Mouse (Mus musculus) forebrain, embryonic 13.5 days (tissue): ENCODE measurements around the gene Cnih2. TPM values are rescaled to one million over a fixed set of nuclear protein-coding genes. Genes with fewer than 3 reads are reported as not detected.
"Not testable (repeated sequence)": the region's sequence is repeated elsewhere in the genome, so short reads cannot be mapped to it uniquely, and the experiment has no call there.

Experiments
- ATAC-seq: fragments of 200-750 bp; cut with Nextera tagmentation; 2 replicates; pipeline ENCODE4 v1.8.0; 2017
- H3K27ac ChIP-seq: fragments of 300-500 bp; sonication (generic); 2 replicates; pipeline ENCODE4 v1.5.1; 2015; ENCODE audit warnings: inconsistent platforms, mild to moderate bottlenecking, moderate library complexity
- H3K27me3 ChIP-seq: fragments of 300-500 bp; sonication (generic); 2 replicates; pipeline ENCODE4 v1.6.1; 2015; ENCODE audit warnings: mild to moderate bottlenecking, inconsistent platforms
- H3K36me3 ChIP-seq: fragments of 300-500 bp; sonication (generic); 2 replicates; pipeline ENCODE4 v1.6.1; 2015; ENCODE audit warnings: mild to moderate bottlenecking, inconsistent platforms; ENCODE audit not compliant: poor library complexity, severe bottlenecking
- H3K4me1 ChIP-seq: fragments of 300-500 bp; sonication (generic); 2 replicates; pipeline ENCODE4 v1.6.1; 2015; ENCODE audit warnings: inconsistent platforms
- H3K4me2 ChIP-seq: fragments of 300-500 bp; sonication (generic); 2 replicates; pipeline ENCODE4 v1.6.1; 2015; ENCODE audit warnings: inconsistent platforms, mild to moderate bottlenecking, moderate library complexity
- H3K4me3 ChIP-seq: fragments of 300-500 bp; sonication (generic); 2 replicates; pipeline ENCODE4 v1.5.1; 2015; ENCODE audit warnings: mild to moderate bottlenecking, inconsistent platforms
- H3K9ac ChIP-seq: fragments of 300-500 bp; sonication (generic); 2 replicates; pipeline ENCODE4 v1.6.1; 2015; ENCODE audit warnings: mild to moderate bottlenecking, inconsistent platforms
- H3K9me3 ChIP-seq: fragments of 300-500 bp; sonication (generic); replicated peaks from 2 replicates; pipeline ENCODE4 v1.6.1; 2016; ENCODE audit warnings: inconsistent platforms
- WGBS: fragments of 180-500 bp; shearing (Covaris S2); methylation state at CpG from one replicate; pipeline ENCODE4 v1.1.7; 2015; 5-methylcytosine and 5-hydroxymethylcytosine counted together
- polyA plus RNA-seq: library from polyadenylated mRNA; unstranded; fragments of >200 nt; fragmentation: Nextera tagmentation; extraction: Ambion mirVana; gene quantifications from 2 replicates; pipeline ENCODE4 v1.2.1, GENCODE M21; 2015

The Cnih2 gene
- polyA plus RNA-seq, 1 experiment from 2014 or later: 208 TPM

DNA sequence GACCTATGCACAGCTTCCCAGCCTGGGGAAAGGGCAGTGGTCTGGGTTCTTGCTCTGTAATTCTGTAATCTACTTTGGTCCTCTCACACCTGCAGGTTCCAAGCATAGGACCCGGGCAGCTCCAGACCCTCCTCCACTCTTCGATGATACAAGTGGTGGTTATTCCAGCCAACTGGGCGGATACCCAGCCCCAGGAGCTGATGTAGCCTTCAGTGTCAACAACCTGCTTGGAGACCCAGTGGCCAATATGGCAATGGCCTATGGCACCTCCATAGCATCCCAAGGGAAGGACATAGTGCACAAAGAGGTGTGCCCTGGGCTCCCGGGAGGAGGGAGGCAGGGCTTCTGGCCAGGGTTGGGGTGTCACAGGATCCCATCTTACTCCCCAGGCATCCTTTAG, 9.0 kb downstream of the Cnih2 start:
- peaks cover 22% of the 10 kb centered on the region for H3K27me3 ChIP-seq
- H3K9ac ChIP-seq: peak overlapping the region; percentile 84; the same call in 1 of the 2 replicates
- peak overlapping the region; percentile 83 for H3K4me3 ChIP-seq
- H3K36me3 ChIP-seq: peaks cover 37% of the 10 kb centered on the region
- peak overlapping the region; percentile 81 for H3K4me2 ChIP-seq
- 90% methylated on average over 4 of the region's 4 CpGs for WGBS
- no peak for ATAC-seq
- no peak overlapping the region for H3K27ac ChIP-seq
- H3K4me1 ChIP-seq: peaks cover 42% of the 10 kb centered on the region
- H3K9me3 ChIP-seq: no peaks in the 10 kb centered on the region

DNA sequence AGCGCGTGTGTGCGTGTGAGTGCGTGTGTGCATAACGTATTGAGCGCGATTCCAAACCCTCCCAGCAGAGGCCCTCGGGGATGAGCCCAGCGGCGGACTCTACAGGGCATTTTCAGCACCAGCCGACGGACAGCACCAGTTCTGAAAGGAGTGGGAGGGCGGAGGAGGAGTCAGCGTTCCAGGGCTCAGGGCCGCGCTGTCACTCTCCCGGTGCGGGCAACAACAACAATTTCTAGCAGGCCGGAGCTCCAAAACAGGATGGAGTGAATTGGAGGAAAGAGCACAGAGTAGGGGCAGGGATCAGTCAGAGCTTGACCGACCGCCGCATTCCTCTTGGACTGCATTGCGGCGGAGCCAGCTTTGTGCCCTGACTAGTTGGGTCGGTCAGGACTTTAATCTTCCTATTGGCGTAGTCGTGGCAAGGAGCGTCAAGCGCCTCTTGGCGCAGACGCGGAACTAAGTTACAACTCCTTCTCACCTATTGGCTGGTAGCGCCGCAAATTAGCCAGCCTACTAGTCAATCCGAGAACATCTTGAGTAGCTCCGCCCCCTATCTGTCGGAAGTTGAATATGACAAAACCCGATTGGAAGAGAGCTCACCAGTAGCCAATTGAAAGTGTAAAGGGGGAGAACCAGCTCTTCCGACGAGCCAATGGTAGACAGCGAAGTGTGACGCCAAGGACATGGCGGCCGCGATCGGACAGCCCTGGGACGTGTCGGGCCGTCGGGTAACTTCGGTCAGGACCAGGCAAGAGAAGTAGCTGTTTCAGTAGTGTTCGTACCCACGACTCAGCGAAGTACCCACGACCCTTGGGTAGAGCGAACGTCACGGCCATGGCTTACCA, 10.2 kb downstream of the Cnih2 start, which contains the start of gene Yif1a:
Gene Yif1a, plus strand, starts transcription at position 655 of the 845 bp plus-strand sequence.
- H3K9me3 ChIP-seq: no peaks in the 10 kb centered on the region
- peak; percentile 96 for ATAC-seq
- H3K36me3 ChIP-seq: peaks cover 29% of the 10 kb centered on the region
- peak within 1 kb of the TSS; percentile 84 for H3K9ac ChIP-seq
- under 1% methylated on average over 58 of the region's 58 CpGs for WGBS
- peak within 1 kb of the TSS; percentile 81 for H3K4me2 ChIP-seq
- H3K4me3 ChIP-seq: peak within 1 kb of the TSS; percentile 83
- peak within 1 kb of the TSS; percentile 76 for H3K27ac ChIP-seq
- H3K27me3 ChIP-seq: peaks cover 34% of the 10 kb centered on the region
- peaks cover 31% of the 10 kb centered on the region for H3K4me1 ChIP-seq

DNA sequence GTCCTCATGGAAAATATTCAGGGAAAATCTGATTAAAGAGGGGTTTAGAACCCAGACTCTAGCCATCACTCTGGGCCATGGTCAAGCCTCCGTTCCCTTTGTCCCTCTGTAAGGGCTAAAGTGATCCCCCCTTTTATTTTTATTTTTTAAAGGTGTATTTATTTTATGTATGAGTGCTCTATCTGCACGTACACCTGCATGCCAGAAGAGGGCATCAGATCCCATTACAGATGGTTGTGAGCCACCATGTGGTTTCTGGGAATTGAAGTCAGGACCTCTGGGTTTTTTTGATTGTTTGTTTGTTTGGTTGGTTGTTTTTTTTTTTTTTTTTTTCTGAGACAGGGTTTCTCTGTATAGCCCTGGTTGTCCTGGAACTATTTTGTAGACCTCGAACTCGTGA, 11.8 kb downstream of the Cnih2 start:
- peaks cover 50% of the 10 kb centered on the region for H3K27me3 ChIP-seq
- not testable (repeated sequence) for H3K27ac ChIP-seq, H3K9ac ChIP-seq, H3K4me3 ChIP-seq, H3K4me2 ChIP-seq, ATAC-seq, H3K9me3 ChIP-seq
- H3K4me1 ChIP-seq: peaks cover 28% of the 10 kb centered on the region
- peaks cover 14% of the 10 kb centered on the region for H3K36me3 ChIP-seq
- 50% methylated on average over 4 of the region's 4 CpGs for WGBS

DNA sequence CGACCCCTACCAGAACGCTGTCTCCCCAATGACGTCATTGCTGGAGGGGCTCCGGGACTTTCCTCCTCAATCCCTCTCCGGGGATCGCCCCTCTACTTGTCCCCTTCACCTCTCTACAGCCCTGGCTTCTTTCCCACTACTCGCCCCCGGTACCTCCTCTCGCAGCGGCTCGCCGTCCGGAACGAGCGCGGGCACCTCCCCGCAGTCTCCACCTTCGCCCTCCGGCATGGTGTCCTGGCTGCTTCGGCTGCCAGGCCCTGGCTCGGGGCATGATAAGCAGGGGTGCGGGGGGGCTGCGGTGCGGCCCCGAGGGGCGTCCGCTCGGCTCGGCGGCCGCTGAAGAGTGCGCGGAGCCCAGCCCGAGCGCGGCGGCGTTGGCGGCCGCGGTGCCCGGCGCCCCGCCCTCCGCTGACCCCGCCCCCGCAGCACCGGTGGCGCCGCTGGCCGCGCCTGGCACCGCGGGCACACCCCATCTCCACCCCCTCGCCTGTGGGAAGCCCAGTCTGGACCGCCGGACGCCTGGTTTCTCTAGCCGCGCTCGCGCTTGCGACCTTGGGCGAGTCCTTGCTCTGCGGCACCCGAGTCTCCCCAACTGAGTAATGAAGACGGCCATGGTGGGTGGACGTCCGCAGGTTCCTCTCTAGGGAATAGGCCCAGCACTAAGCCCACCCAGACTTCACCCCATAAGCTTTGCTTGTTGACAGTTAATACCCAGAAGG, 13.0 kb downstream of the Cnih2 start, which contains the start of gene Tmem151a:
Gene Tmem151a, minus strand, starts transcription at position 387 of the 719 bp plus-strand sequence.
- Histone ChIP-seq H3K27me3 (peaks cover 62% of the 10 kb centered on the region), H3K9ac (peak within 1 kb of the TSS; percentile 73), H3K9me3 (no peaks in the 10 kb centered on the region), H3K4me3 (peak within 1 kb of the TSS; percentile 52), H3K27ac (no peak within 1 kb of the TSS), H3K4me1 (peaks cover 28% of the 10 kb centered on the region), H3K4me2 (peak within 1 kb of the TSS; percentile 85), H3K36me3 (peaks cover 1% of the 10 kb centered on the region; the same call in 1 of the 2 replicates)
- 1% methylated on average over 62 of the region's 69 CpGs for WGBS
- ATAC-seq: no peak

DNA sequence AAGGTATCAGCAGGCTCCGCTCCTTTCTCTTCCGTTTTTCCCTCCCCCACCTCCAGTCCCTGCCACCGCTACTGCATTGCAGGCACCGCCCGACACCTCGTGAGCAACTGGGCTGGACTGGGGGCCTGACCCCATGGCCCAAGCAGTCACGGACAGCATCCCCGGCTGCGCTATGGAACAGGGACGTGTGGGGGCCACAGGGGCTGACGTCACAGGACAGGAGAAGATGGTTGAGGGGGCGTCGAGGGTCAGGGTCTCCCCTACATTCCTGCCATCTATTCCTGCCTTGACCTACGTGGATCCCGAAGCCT, 13.5 kb downstream of the Cnih2 start:
- Histone ChIP-seq H3K9me3 (no peaks in the 10 kb centered on the region), H3K27me3 (peaks cover 68% of the 10 kb centered on the region), H3K36me3 (no peaks in the 10 kb centered on the region), H3K9ac (peak overlapping the region; percentile 73), H3K4me1 (peaks cover 28% of the 10 kb centered on the region), H3K27ac (no peak overlapping the region), H3K4me3 (peak overlapping the region; percentile 52), H3K4me2 (peak overlapping the region; percentile 85)
- no peak for ATAC-seq
- WGBS: 9% methylated on average over 15 of the region's 15 CpGs

DNA sequence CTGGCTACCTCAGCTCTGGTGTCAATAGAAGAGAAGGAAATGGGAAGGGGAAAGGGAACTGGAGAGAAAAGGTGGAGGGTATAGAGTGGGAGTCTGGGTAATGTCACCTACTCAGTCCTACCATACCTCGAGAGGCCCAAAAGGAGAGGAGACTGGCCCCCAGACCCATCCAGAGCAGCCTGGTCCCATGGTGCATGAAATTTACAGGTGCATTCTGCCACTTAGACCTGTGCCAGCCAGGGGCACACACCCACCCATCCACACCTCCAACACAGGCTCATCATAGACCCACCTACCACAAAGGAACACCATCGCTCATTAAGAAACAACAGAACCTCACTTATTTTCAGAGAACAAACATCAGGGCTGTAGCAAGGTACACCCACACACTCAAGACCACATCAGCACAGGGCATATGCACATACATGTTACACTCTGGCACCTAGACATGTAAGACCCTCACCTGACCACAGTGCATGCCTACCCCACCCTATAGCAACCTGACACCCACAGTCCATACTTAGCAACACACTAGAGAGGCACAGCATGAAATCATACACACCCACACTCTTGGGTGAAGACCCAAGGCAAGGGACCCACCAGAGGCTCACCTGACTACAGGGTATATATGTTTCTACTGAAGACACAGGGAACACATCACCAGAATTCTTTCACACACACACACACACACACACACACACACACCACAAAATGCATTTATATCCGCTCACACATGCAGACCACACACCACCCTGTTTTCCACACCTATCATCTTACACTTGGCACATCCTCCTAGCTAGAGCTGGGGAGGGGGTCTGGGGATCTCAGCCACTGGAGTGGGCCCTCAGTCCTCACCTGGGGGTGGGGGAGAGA, 14.1 kb downstream of the Cnih2 start:
- H3K27me3 ChIP-seq: peaks cover 71% of the 10 kb centered on the region
- H3K4me3 ChIP-seq: peak overlapping the region; percentile 52
- ATAC-seq: no peak

DNA sequence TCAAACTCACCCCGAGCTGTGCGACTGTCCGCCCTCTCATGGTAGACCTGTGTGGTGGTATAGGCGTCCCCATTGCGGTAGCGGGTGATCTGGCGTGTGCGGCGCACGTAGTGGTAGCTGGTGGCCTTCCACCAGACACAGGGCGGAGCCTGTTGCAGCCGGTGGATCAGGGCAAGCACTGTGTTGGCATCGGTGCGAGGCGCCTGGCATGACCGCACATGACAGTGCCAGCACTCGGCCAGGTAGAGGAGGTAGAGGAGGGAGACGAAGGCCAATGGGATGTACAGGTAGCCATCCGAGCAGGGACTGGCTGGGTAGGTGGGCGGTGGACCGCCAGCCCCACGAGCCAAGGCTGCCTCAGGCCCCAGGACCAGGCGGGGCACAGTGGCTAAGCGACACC, 15.7 kb downstream of the Cnih2 start:
- Histone ChIP-seq H3K27ac (no peak overlapping the region), H3K4me1 (peaks cover 16% of the 10 kb centered on the region), H3K27me3 (peaks cover 71% of the 10 kb centered on the region), H3K9ac (no peak overlapping the region), H3K4me3 (no peak overlapping the region), H3K4me2 (no peak overlapping the region), H3K36me3 (no peaks in the 10 kb centered on the region), H3K9me3 (no peaks in the 10 kb centered on the region)
- no peak for ATAC-seq
- WGBS: 67% methylated on average over 24 of the region's 24 CpGs

More for the DNA sequence above, 14.1 kb downstream of the Cnih2 start:
- no peak overlapping the region for H3K27ac ChIP-seq
- H3K9me3 ChIP-seq: no peaks in the 10 kb centered on the region
- H3K4me1 ChIP-seq: peaks cover 23% of the 10 kb centered on the region
- 82% methylated on average over 3 of the region's 3 CpGs for WGBS
- H3K36me3 ChIP-seq: no peaks in the 10 kb centered on the region
- peak overlapping the region; percentile 85 for H3K4me2 ChIP-seq
- H3K9ac ChIP-seq: no peak overlapping the region

DNA sequence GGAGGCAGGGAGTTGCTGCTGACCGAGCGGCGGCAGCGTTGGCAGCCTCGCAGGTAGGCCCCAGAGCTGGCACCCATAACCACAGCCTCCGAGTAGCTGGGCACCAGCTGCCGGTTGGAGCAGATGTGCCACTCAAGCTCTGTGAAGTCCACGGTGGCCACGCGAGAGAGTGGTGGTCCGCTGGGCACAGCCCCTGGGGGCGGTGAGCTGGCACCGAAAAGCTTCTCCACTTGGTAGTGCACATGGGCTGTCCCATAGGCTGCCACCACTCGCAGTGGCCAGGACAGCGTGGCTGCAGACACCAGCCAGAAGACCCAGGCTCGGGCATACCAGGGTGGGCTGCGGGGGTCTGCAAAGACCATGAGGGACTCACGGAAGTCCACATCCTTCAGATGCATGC, 16.3 kb downstream of the Cnih2 start:
- H3K4me3 ChIP-seq: no peak overlapping the region
- no peak overlapping the region for H3K27ac ChIP-seq
- H3K9me3 ChIP-seq: no peaks in the 10 kb centered on the region
- peaks cover 11% of the 10 kb centered on the region; the same call in 1 of the 2 replicates for H3K4me1 ChIP-seq
- no peak overlapping the region for H3K4me2 ChIP-seq
- WGBS: 71% methylated on average over 18 of the region's 18 CpGs
- peaks cover 71% of the 10 kb centered on the region for H3K27me3 ChIP-seq
- no peak overlapping the region for H3K9ac ChIP-seq
- no peaks in the 10 kb centered on the region for H3K36me3 ChIP-seq
- no peak for ATAC-seq

DNA sequence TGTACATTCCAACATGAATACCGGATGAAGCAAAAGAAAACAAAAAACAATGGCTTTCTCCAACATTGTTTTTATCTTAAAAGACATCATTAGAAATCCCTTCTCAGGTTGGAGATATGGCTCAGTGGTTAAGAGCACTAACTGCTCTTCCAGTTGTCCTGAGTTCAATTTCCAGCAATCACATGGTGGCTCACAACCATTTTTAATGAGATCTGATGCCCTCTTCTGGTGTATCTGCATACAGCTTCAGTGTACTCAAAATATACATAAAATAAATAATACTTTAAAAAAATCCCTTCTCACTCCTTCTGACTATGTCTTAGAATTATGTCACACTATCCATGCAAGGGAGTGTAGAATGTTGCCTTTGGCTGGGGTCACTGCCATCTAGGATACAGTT, 19.0 kb downstream of the Cnih2 start:
- H3K27ac ChIP-seq: no peak overlapping the region
- no peak overlapping the region for H3K9ac ChIP-seq
- no peak overlapping the region for H3K4me2 ChIP-seq
- no peak for ATAC-seq
- no peaks in the 10 kb centered on the region for H3K9me3 ChIP-seq
- H3K27me3 ChIP-seq: peaks cover 57% of the 10 kb centered on the region
- H3K4me1 ChIP-seq: no peaks in the 10 kb centered on the region
- no peaks in the 10 kb centered on the region for H3K36me3 ChIP-seq
- 92% methylated on average over 1 of the region's 1 CpGs for WGBS
- no peak overlapping the region for H3K4me3 ChIP-seq

DNA sequence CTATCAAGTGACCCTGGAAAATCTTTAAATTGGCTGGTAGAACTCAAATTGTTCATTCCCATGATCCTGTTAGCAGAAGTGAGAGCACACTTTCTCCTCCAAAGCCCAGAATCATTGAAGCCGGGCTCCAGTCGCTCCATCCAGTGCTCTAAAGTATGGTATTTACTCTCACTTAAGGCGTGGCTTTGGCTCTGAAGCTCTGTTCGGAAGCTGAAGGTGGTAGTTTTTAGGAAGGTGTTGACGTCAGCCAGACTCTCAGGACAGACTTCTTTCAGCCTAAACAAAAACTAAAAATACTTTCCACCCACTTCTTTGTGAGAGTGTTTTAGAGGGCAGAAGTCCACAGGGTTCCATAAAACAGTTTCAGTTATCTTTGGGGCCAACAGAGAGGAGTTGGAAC, 24.8 kb downstream of the Cnih2 start:
- Histone ChIP-seq H3K4me1 (peaks cover 32% of the 10 kb centered on the region), H3K27ac (no peak overlapping the region), H3K9me3 (no peaks in the 10 kb centered on the region), H3K9ac (no peak overlapping the region), H3K4me2 (no peak overlapping the region), H3K4me3 (no peak overlapping the region), H3K27me3 (peaks cover 33% of the 10 kb centered on the region), H3K36me3 (no peaks in the 10 kb centered on the region)
- WGBS: 46% methylated on average over 5 of the region's 5 CpGs
- ATAC-seq: no peak

DNA sequence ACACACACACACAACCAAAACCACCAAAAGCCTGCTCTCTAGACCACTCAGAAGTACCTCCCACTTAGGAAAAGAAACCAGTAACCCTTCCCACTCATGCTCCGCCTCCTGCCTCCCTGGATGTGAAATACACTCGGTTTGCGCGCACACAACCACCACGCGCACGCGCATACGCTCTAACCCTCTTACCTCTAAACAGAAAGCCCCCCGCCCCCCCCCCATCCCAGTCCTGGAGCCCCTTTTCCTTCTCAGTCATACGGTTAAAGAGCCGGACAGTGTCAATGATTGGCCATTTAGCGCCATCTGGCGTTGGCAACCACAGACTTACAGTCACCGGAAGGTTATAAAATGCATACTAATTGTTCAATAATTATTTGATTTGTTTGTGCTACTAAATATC, 25.3 kb downstream of the Cnih2 start:
- Histone ChIP-seq H3K4me1 (peaks cover 37% of the 10 kb centered on the region), H3K4me2 (peak overlapping the region; percentile 64), H3K9me3 (no peaks in the 10 kb centered on the region), H3K36me3 (no peaks in the 10 kb centered on the region), H3K9ac (0 out of 2 replicates have a peak overlapping the region, but pooled peaks have one; percentile 6), H3K4me3 (peak overlapping the region; percentile 39), H3K27me3 (peaks cover 38% of the 10 kb centered on the region), H3K27ac (no peak overlapping the region)
- ATAC-seq: peak; percentile 31; the same call in 1 of the 2 replicates
- WGBS: 2% methylated on average over 15 of the region's 15 CpGs
